Mouse (Mus musculus): ENCODE data around the gene Plod3.

- TF ChIP-seq POLR2A (IDR thresholded peaks at IDR 0.05; ENCODE audit: extremely low read depth, insufficient read depth, low read length) (no peak), CTCF (IDR thresholded peaks at IDR 0.05; ENCODE audit: low read depth, low read length) (0 out of 2 replicates have a peak, but pooled peaks have one; percentile 4)
Measured at GRCm38 (mm10) chr5:137029643-137030415, 43.0 kb downstream of the Plod3 start.

Measured in liver, adult 2 months (tissue).